In genomic region chr1:87755641-87756470, GRCm38 (mm10) we compare ENCODE assay signal across 8 mouse cellular contexts. TPM values are rescaled to one million over a fixed set of nuclear protein-coding genes. Genes with fewer than 3 reads are reported as not detected.
DNase-seq lines count a peak whose midpoint lies in the region; ATAC-seq lines count a peak whose summit lies in the region.

TSS of gene Atg16l1 (plus strand) at chr1:87755870.

- H3K4me1 ChIP-seq in hindbrain, embryonic 11.5 days (replicated peaks; ENCODE audit: control insufficient read depth, insufficient read depth, low read length) = 0 out of 2 replicates have a peak, but pooled peaks cover 2% of the 10 kb centered on the region

- no peaks in the 10 kb centered on the region for H3K9me3 ChIP-seq in hindbrain, embryonic 11.5 days (ENCODE audit: control insufficient read depth, low read length)

- peak; percentile 99 for ATAC-seq in hindbrain, embryonic 11.5 days (ENCODE audit: low FRiP score)

- peak within 1 kb of the TSS; percentile 80 for H3K4me3 ChIP-seq in hindbrain, embryonic 11.5 days (ENCODE audit: low read depth, low read length)

- peak; percentile 95 for DNase-seq in Muller cell, postnatal 12 days (ENCODE audit: inconsistent ontology term)
- DNase-seq in cerebellum, adult 9-11 months = peak; percentile 96
- DNase-seq in frontal cortex, adult 2 months (ENCODE audit: extremely low spot score in 1 of 2, low spot score in 1 of 2) = peak; percentile 92 to 98
- DNase-seq in hindbrain, embryonic 11.5 days (ENCODE audit: low spot score) = peak; percentile 92
- peak; percentile 92 to 95 for DNase-seq in layer of hippocampus, postnatal 10 days (ENCODE audit: low spot score in 2 of 2)
- DNase-seq in lung, postnatal 10 days = peak; percentile 96
- DNase-seq in ovary, postnatal 36 days (ENCODE audit: low spot score) = peak; percentile 92
- peak; percentile 94 for DNase-seq in thymus, postnatal 25 days

- H3K36me3 ChIP-seq in hindbrain, embryonic 11.5 days (ENCODE audit: control insufficient read depth, insufficient read depth, low read length) = 0 out of 2 replicates have a peak, but pooled peaks cover 2% of the 10 kb centered on the region

- 1% methylated on average over 79 of the region's 79 CpGs for WGBS in hindbrain, embryonic 11.5 days

- H3K4me2 ChIP-seq in hindbrain, embryonic 11.5 days (replicated peaks; ENCODE audit: low read depth, low read length) = peak within 1 kb of the TSS; percentile 56

- H3K9ac ChIP-seq in hindbrain, embryonic 11.5 days (ENCODE audit: low read depth, low read length) = peak within 1 kb of the TSS; percentile 95

- H3K27ac ChIP-seq in hindbrain, embryonic 11.5 days (ENCODE audit: low read depth, low read length) = peak within 1 kb of the TSS; percentile 79

- no peaks in the 10 kb centered on the region for H3K27me3 ChIP-seq in hindbrain, embryonic 11.5 days (ENCODE audit: control insufficient read depth, insufficient read depth, low read length)

RNA-seq across cellular contexts. Expression of gene Atg16l1, which starts in this region (rescaled TPM):
- 73.7 and 83.3 TPM in 2 replicates for polyA plus RNA-seq in frontal cortex, adult 2 months (2012; rRNA removed)
- polyA plus RNA-seq in hindbrain, embryonic 11.5 days (2014; fragmentation: Nextera tagmentation; extraction: Ambion mirVana) = 37.8 and 39.7 TPM in 2 replicates
- 10 to 100 TPM; 59.9 to 64.5 TPM for total RNA-seq in layer of hippocampus, postnatal 10 days (2021)

Comparison
In these comparisons a context has a peak if more than half of its experiments do, and no peak if none do; other contexts are left out.
1. Peak in every context shown above with its lines: DNase-seq, ATAC-seq, H3K4me3 ChIP-seq and H3K27ac ChIP-seq.